Mouse (Mus musculus): Measurements from ENCODE around the gene Robo2. TPM values are rescaled to one million over a fixed set of nuclear protein-coding genes. Genes with fewer than 3 reads are reported as not detected.

Robo2 gene
- polyA plus RNA-seq (2016; fragmentation: Nextera tagmentation; extraction: Ambion mirVana): 12.1 and 12.5 TPM in 2 replicates

- ATAC-seq: peak; percentile 55
Measured at GRCm38 (mm10) chr16:74411481-74412251, at the start of gene Robo2. TSS of gene Robo2 (minus strand) at chr16:74411825.

GRCm38 (mm10) chr16:74458138-74458537 is 46.5 kb upstream of the Robo2 start:
- 71% methylated on average over 3 of the region's 3 CpGs for whole genome bisulfite sequencing (ENCODE audit: insufficient replicate concordance)

More at GRCm38 (mm10) chr16:74411481-74412251, at the start of gene Robo2:
- Histone ChIP-seq H3K4me2 (peak within 1 kb of the TSS; percentile 63), H3K27me3 (replicated peaks) (peaks cover 32% of the 10 kb centered on the region), H3K27ac (no peak within 1 kb of the TSS), H3K9ac (no peak within 1 kb of the TSS), H3K4me3 (peak within 1 kb of the TSS; percentile 50), H3K4me1 (no peaks in the 10 kb centered on the region), H3K36me3 (no peaks in the 10 kb centered on the region), H3K9me3 (replicated peaks) (no peaks in the 10 kb centered on the region)
- WGBS (ENCODE audit: insufficient replicate concordance): 1% methylated on average over 41 of the region's 43 CpGs

GRCm38 (mm10) chr16:74457736-74458135 is 46.1 kb upstream of the Robo2 start:
- H3K4me2 ChIP-seq: no peak overlapping the region
- no peaks in the 10 kb centered on the region for H3K9me3 ChIP-seq (replicated peaks)
- 72% methylated on average over 8 of the region's 8 CpGs for WGBS (ENCODE audit: insufficient replicate concordance)
- H3K4me3 ChIP-seq: no peak overlapping the region
- ATAC-seq: no peak
- no peaks in the 10 kb centered on the region for H3K36me3 ChIP-seq
- no peaks in the 10 kb centered on the region for H3K4me1 ChIP-seq
- H3K9ac ChIP-seq: no peak overlapping the region
- no peaks in the 10 kb centered on the region for H3K27me3 ChIP-seq (replicated peaks)
- H3K27ac ChIP-seq: no peak overlapping the region

More at GRCm38 (mm10) chr16:74458138-74458537, 46.5 kb upstream of the Robo2 start:
- ATAC-seq: no peak
- H3K9ac ChIP-seq: no peak overlapping the region
- no peaks in the 10 kb centered on the region for H3K36me3 ChIP-seq
- H3K4me1 ChIP-seq: no peaks in the 10 kb centered on the region
- no peak overlapping the region for H3K4me2 ChIP-seq
- no peak overlapping the region for H3K4me3 ChIP-seq
- H3K27me3 ChIP-seq (replicated peaks): no peaks in the 10 kb centered on the region
- H3K9me3 ChIP-seq (replicated peaks): no peaks in the 10 kb centered on the region
- H3K27ac ChIP-seq: no peak overlapping the region

- Histone ChIP-seq H3K4me1 (no peaks in the 10 kb centered on the region), H3K4me3 (no peak overlapping the region), H3K27me3 (replicated peaks) (no peaks in the 10 kb centered on the region), H3K4me2 (no peak overlapping the region), H3K9me3 (replicated peaks) (no peaks in the 10 kb centered on the region), H3K27ac (no peak overlapping the region), H3K36me3 (no peaks in the 10 kb centered on the region), H3K9ac (no peak overlapping the region)
- WGBS (ENCODE audit: insufficient replicate concordance): 76% methylated on average over 5 of the region's 5 CpGs
- ATAC-seq: no peak
Measured at GRCm38 (mm10) chr16:74456808-74457470, 45.3 kb upstream of the Robo2 start.

GRCm38 (mm10) chr16:74455179-74455578 is 43.6 kb upstream of the Robo2 start:
- ATAC-seq: no peak
- 47% methylated on average over 2 of the region's 2 CpGs for WGBS (ENCODE audit: insufficient replicate concordance)

GRCm38 (mm10) chr16:74448025-74448424 is 36.4 kb upstream of the Robo2 start:
- Histone ChIP-seq H3K4me3 (no peak overlapping the region), H3K9ac (no peak overlapping the region), H3K27me3 (replicated peaks) (no peaks in the 10 kb centered on the region), H3K4me1 (no peaks in the 10 kb centered on the region), H3K36me3 (no peaks in the 10 kb centered on the region), H3K4me2 (no peak overlapping the region), H3K9me3 (replicated peaks) (no peaks in the 10 kb centered on the region), H3K27ac (no peak overlapping the region)
- WGBS (ENCODE audit: insufficient replicate concordance): 82% methylated on average over 4 of the region's 4 CpGs
- ATAC-seq: no peak

More at GRCm38 (mm10) chr16:74455179-74455578, 43.6 kb upstream of the Robo2 start:
- Histone ChIP-seq H3K4me1 (no peaks in the 10 kb centered on the region), H3K4me2 (no peak overlapping the region), H3K36me3 (no peaks in the 10 kb centered on the region), H3K27ac (no peak overlapping the region), H3K9me3 (replicated peaks) (no peaks in the 10 kb centered on the region), H3K27me3 (replicated peaks) (no peaks in the 10 kb centered on the region), H3K4me3 (no peak overlapping the region), H3K9ac (no peak overlapping the region)

GRCm38 (mm10) chr16:74427071-74427470 is 15.4 kb upstream of the Robo2 start:
- Histone ChIP-seq H3K4me3 (no peak overlapping the region), H3K27me3 (replicated peaks) (no peaks in the 10 kb centered on the region), H3K27ac (no peak overlapping the region), H3K36me3 (no peaks in the 10 kb centered on the region), H3K9ac (no peak overlapping the region), H3K4me1 (no peaks in the 10 kb centered on the region), H3K4me2 (no peak overlapping the region), H3K9me3 (replicated peaks) (no peaks in the 10 kb centered on the region)
- no peak for ATAC-seq
- WGBS (ENCODE audit: insufficient replicate concordance): 40% methylated on average over 2 of the region's 2 CpGs

- ATAC-seq: no peak
- no peaks in the 10 kb centered on the region for H3K9me3 ChIP-seq (replicated peaks)
- H3K27me3 ChIP-seq (replicated peaks): no peaks in the 10 kb centered on the region
- H3K4me2 ChIP-seq: no peak overlapping the region
- H3K36me3 ChIP-seq: no peaks in the 10 kb centered on the region
- H3K4me3 ChIP-seq: no peak overlapping the region
- 59% methylated on average over 2 of the region's 2 CpGs for WGBS (ENCODE audit: insufficient replicate concordance)
- H3K4me1 ChIP-seq: no peaks in the 10 kb centered on the region
- no peak overlapping the region for H3K9ac ChIP-seq
- H3K27ac ChIP-seq: no peak overlapping the region
Measured at GRCm38 (mm10) chr16:74420324-74420723, 8.7 kb upstream of the Robo2 start.

GRCm38 (mm10) chr16:74412471-74413291 is 1.1 kb upstream of the Robo2 start:
- no peak overlapping the region for H3K27ac ChIP-seq
- no peak for ATAC-seq
- 2% methylated on average over 20 of the region's 20 CpGs for WGBS (ENCODE audit: insufficient replicate concordance)

GRCm38 (mm10) chr16:74411021-74411420 is 604 bp downstream of the Robo2 start:
- H3K4me2 ChIP-seq: peak overlapping the region; percentile 63
- peak overlapping the region; percentile 50 for H3K4me3 ChIP-seq
- peaks cover 32% of the 10 kb centered on the region for H3K27me3 ChIP-seq (replicated peaks)
- H3K36me3 ChIP-seq: no peaks in the 10 kb centered on the region
- WGBS (ENCODE audit: insufficient replicate concordance): 1% methylated on average over 16 of the region's 16 CpGs
- H3K9ac ChIP-seq: no peak overlapping the region
- ATAC-seq: no peak
- H3K27ac ChIP-seq: no peak overlapping the region
- no peaks in the 10 kb centered on the region for H3K9me3 ChIP-seq (replicated peaks)
- no peaks in the 10 kb centered on the region for H3K4me1 ChIP-seq

More at GRCm38 (mm10) chr16:74412471-74413291, 1.1 kb upstream of the Robo2 start:
- H3K4me2 ChIP-seq: peak overlapping the region; percentile 63
- no peaks in the 10 kb centered on the region for H3K9me3 ChIP-seq (replicated peaks)
- H3K4me3 ChIP-seq: peak overlapping the region; percentile 50
- peaks cover 32% of the 10 kb centered on the region for H3K27me3 ChIP-seq (replicated peaks)
- H3K9ac ChIP-seq: no peak overlapping the region
- H3K36me3 ChIP-seq: no peaks in the 10 kb centered on the region
- H3K4me1 ChIP-seq: no peaks in the 10 kb centered on the region

GRCm38 (mm10) chr16:74410125-74410524 is 1.5 kb downstream of the Robo2 start:
- no peak for ATAC-seq
- peaks cover 32% of the 10 kb centered on the region for H3K27me3 ChIP-seq (replicated peaks)
- H3K9ac ChIP-seq: no peak overlapping the region
- H3K9me3 ChIP-seq (replicated peaks): no peaks in the 10 kb centered on the region
- H3K4me2 ChIP-seq: 0 out of 2 replicates have a peak overlapping the region, but pooled peaks have one; percentile 6
- H3K4me3 ChIP-seq: peak overlapping the region; percentile 50
- no peak overlapping the region for H3K27ac ChIP-seq
- H3K4me1 ChIP-seq: no peaks in the 10 kb centered on the region
- no peaks in the 10 kb centered on the region for H3K36me3 ChIP-seq
- WGBS (ENCODE audit: insufficient replicate concordance): 18% methylated on average over 6 of the region's 6 CpGs
